Mouse (Mus musculus): ENCODE results near the gene Gm7271. TPM values are rescaled to one million over a fixed set of nuclear protein-coding genes. Genes with fewer than 3 reads are reported as not detected.

Gene Gm7271
- total RNA-seq (2021) = not detected
- long read RNA-seq, experiment 1 = 0 reads
- long read RNA-seq, experiment 2 = 0 reads

GRCm38 (mm10) chr5:76483811-76484210 is at the start of gene Gm7271:
Gm7271 (plus strand) TSS chr5:76484040.
- no peak for DNase-seq

- no peak for DNase-seq
These were observed 46.7 kb upstream of the Gm7271 start for GRCm38 (mm10) chr5:76437100-76437499.

GRCm38 (mm10) chr5:76437696-76438095 is 46.1 kb upstream of the Gm7271 start:
- DNase-seq = no peak

GRCm38 (mm10) chr5:76441431-76441830 is 42.4 kb upstream of the Gm7271 start:
- DNase-seq = no peak

DNA sequence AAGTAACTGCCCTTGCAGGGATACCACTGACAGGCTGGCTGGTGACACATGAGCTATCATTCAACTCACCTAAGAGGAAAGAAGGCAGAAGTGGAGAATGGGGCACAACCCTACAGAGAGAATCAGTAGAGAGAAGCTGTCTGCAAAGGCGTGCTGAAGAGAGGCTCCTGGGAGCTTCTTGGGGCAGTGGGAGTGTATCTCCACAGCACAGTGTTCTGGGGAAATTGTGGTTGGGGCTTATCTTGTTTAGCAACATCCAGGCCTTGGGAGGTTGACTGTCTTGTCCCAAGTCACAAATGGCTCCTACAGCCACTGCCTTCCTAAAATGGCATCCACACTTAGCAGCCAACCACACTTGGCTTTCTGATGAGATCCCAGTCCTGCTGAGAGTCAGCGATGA is 8.9 kb upstream of the Gm7271 start:
- DNase-seq = no peak

- DNase-seq = no peak
These were observed 7.0 kb upstream of the Gm7271 start for GRCm38 (mm10) chr5:76476873-76477272.

GRCm38 (mm10) chr5:76477764-76478163 is 6.1 kb upstream of the Gm7271 start:
- no peak for DNase-seq

- no peak for DNase-seq
These were observed 11.3 kb downstream of the Gm7271 start for GRCm38 (mm10) chr5:76495126-76495525.

DNA sequence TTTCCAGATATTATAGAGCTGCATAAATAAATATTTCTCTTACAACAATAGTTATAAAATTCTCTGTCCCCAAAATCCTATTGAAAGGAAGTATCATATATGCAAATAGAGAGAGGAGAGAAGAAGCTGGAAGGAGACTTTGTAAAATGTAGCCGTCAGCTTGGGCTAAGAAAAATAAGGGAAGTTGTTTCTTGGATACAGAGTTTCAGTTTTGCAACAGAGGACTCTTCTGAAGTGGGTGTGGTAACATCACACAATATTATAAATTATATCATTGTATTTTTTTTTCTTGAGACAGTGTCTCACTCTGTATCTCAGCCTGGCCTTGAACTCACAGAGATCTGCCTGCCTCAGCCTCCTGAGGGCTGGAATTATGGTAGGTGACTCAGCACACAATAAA is 38.6 kb downstream of the Gm7271 start:
- DNase-seq = no peak

DNA sequence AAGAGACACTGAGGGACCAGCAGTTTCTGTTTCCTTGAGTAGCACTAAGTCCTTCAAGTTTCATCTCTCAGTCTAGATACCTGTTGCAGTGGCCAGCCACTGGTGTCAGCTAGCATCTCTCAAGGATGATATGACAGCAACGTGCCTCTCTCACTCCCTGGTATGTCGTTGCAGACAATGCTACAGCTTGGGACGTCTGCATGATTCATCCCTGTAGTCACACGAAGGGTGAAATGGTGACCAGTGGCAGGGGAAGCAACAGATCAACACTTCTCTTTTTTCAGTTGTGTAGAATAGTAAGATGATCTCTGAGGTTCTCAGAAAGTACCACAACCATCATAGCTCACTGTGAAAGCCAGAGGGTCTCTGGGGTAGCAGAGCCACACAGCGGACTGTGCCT is 40.8 kb downstream of the Gm7271 start:
- DNase-seq = no peak

DNA sequence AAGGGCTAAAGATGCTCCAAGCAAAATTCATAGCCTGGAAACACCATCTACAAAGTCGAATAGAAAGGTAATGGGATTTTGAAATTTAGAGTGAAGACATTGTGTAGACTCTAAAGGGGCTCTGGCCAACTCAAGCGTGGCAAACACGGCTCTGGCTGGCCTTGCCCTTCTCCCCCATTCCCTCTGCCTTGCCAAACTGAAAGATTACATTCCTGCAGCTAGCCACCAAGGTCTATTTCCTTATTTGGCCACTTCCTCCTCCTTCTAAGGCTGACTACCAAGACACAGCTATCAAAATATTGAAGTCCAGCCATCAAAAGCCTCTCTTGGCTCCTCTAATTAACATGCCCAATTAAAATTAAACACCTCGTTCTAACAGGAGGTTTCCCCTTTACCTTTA is 41.2 kb downstream of the Gm7271 start:
- no peak for DNase-seq

DNA sequence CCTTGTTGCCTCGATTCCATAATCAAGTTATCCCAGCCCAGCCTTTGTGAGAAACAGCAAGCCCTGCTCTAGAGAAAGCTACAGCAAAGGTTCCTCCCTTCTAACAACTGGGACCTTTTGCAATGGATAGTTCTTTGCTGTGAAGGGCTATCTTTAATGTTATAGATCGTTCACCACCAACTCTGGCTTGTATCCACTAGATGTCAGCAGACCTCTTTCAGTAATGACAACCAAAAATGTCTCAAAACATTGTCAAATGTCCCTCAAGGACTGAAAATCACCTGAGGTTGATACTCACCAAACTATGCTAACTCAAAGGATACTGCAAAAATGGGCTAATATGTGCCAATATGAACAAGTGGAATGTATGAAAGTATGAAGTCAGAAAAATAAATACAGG is 42.0 kb downstream of the Gm7271 start:
- no peak for DNase-seq

- DNase-seq = peak; percentile 90
These were observed 45.3 kb downstream of the Gm7271 start, which contains the start of gene Exoc1 for GRCm38 (mm10) chr5:76529040-76529703. Exoc1 (plus strand) TSS chr5:76529311.

DNA sequence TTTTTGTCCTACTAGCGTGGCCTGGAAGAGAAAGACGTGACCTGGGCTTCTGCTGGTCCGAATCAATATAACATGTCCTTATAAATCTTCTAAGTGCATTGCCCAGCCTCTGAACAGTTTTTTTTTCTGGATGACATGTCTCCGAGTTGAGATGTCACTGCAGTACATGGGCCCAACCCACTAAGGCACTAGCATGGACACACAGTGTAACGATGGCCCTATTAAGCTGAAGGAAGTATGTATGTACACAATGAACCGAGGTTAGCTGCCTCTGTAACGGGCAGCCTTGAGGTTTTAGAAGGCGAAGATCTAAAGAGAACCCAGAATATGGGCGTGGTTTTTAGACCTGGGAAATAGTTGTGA is 45.8 kb downstream of the Gm7271 start:
- no peak for DNase-seq

DNA sequence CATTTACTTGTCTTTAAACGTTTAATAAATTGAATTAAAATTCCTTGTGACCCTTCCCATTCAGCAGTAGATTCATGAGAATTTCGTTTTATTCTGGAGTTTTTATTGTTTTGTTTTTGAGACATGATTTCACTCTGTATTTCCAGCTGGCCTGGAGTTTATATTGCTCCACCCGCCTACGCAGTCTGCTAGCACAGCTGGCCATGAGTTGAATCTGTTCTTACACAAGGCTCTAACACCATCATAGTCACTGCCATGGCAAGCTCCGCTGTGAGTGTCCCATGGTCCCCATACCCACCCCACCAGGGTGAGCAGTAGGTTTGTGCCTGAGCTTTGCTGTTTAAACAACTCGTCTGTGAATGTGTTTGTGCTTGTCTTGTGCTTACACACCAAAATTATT is 49.3 kb downstream of the Gm7271 start:
- DNase-seq = peak; percentile 30

DNA sequence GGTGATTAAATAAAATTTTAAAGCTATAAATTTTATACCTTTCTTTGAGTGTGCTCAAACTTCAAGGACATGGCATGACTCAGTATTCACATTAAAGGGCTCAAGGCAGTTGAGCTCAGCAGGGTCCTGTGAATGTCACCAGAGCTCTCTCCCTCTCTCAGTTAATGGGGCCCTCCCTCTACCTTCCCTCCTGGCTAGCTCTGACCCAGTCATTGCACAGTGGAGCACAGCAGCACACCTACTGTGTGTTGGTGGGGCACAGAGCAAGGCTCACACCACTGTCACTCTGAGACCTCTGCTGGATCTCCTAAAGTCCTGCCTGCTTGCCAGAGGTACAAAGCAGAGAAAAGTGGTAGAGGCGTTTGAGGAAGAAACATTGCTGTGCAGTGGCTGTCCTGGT is 52.4 kb downstream of the Gm7271 start:
- DNase-seq = no peak

- DNase-seq = no peak
These were observed 53.7 kb downstream of the Gm7271 start for GRCm38 (mm10) chr5:76537578-76537977.

DNA sequence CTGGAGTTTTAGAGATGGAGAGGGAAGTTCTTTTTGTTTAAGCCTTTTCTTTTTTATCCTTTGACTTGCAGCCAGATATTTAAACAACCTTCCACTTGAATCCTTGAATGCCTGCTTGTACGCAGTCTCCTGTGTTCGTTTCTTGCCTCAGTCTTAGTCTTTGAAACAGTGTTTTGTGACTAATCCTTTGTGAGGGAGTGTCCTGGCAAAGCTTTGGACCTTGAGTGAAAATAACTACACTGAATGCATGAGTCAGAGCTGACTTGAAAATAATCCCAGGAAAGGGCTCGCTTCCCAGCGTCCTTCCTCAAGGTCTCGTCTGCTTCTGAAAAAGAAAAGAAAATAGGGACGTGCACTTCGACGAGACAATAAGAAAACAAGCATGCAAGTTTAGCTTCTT is 56.3 kb downstream of the Gm7271 start:
- DNase-seq = peak; percentile 18

- no peak for DNase-seq
These were observed 57.0 kb downstream of the Gm7271 start for GRCm38 (mm10) chr5:76540842-76541241.

DNA sequence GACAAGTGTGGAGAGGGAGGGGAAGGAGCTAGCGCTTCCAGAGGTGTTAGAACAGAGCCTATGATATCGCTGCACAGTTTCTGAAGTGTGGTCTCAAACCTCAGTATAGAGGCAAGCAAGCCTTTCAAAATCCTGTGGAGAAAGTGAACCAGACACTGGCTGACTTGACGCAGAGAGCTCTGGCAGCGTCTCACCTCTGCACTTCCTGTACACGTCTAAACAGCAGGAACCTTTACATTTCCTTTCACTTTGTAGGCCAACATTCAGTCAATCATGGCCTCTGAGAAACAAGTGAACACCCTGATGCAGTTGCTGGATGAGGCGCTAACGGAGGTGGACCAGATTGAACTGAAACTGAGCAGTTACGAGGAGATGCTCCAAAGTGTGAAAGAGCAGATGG is 59.4 kb downstream of the Gm7271 start:
- no peak for DNase-seq

- DNase-seq = no peak
These were observed 66.6 kb downstream of the Gm7271 start for GRCm38 (mm10) chr5:76550426-76550825.

DNA sequence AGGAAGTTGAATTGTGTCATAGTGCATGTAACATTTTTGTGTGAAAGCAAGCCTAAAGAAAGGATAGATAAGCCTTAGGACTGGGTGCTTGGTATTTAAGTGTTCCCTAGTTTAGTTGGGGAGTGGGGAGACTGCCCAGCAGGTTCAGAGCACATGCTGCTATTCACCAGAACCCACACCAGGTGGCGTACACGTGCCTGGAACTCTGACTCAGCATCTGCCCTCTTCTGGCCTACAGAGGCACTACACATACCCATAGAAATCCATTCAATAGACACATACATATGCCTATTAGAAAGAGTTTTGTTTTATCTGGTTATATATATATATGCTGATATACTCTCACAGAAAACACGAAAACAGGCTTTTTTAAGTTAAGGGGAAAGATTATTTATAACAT is 81.5 kb downstream of the Gm7271 start:
- peak; percentile 12 for DNase-seq

Data from gastrocnemius, postnatal 25 days (tissue).